Mouse (Mus musculus): Measurements from ENCODE around the gene Fdx1l. TPM values are rescaled to one million over a fixed set of nuclear protein-coding genes. Genes with fewer than 3 reads are reported as not detected.

Fdx1l gene
- 70.1 and 70.5 TPM in 2 replicates for polyA plus RNA-seq (2015; fragmentation: Nextera tagmentation; extraction: Ambion mirVana)

DNA sequence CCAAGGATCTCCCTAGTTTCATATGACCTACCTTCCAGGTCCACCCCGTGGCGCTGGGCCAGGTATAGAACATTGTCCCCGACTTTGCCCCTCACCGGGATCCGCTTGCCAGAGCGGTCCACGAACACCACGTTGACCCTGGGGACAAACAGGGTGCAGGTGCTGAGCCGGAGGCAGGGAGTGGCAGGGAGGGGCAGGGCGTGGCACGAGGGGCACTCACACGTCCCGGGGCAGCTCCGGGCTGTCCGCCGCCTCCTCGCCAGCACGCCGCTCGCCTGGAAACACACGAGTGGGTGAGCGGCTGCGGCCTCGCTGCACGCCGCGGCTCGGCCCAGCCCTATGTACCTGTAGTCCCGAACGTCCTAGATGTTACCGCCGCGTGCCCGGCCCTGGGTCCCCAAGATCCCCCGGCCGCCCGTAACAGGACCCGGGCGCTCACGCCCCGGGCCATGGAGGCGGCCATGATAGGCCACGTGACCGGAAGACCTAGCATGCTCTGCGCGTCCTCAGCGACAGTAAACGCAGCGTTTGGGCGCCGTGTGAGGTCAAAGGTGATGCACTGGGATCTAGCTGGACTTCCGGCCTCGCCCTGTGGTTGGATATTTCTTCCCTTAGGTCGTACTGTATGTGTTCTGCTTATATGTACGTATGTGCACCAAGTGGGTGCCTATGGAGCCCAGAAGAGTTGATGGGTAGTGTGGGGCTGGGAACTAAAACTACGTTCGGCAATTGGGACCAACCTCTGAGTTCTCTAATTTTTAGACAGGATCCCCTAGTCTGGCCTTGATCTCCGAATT, at the start of gene Fdx1l, which contains the start of gene Gm49373:
Gene Fdx1l, minus strand, starts transcription at position 571 of the 797 bp plus-strand sequence.
Gene Gm49373, minus strand, starts transcription at position 53 of the 797 bp plus-strand sequence.
- Histone ChIP-seq H3K4me3 (peak within 1 kb of the TSS; percentile 75), H3K9me3 (no peaks in the 10 kb centered on the region), H3K4me2 (peak within 1 kb of the TSS; percentile 84), H3K9ac (peak within 1 kb of the TSS; percentile 73), H3K27ac (peak within 1 kb of the TSS; percentile 65), H3K36me3 (replicated peaks) (peaks cover 19% of the 10 kb centered on the region), H3K4me1 (peaks cover 22% of the 10 kb centered on the region), H3K27me3 (replicated peaks) (no peaks in the 10 kb centered on the region)
- 3% methylated on average over 58 of the region's 58 CpGs for WGBS
- peak; percentile 95 for ATAC-seq (replicated peaks)

DNA sequence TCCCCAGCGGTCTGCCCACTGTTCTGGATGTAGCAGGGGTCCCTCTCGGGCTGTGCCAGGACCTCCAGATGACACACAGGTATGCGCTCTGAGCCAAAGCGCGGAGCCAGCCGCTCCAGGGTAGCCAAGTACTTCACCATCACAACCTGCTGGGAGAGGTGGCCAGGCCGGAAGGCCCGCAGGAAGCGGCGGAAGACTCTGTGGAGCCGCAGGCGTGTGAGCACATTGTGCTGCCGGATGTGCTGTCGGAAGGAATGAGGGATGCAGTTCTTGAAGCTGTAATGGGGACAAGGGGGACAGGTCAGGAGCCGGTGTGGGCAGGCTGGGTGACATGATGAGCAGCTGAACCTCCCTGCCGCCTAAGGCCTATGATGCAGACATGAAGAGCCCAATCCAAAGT, 48.1 kb upstream of the Fdx1l start:
- H3K27me3 ChIP-seq (replicated peaks) = no peaks in the 10 kb centered on the region
- WGBS = 90% methylated on average over 16 of the region's 16 CpGs
- no peaks in the 10 kb centered on the region for H3K4me1 ChIP-seq
- no peak overlapping the region for H3K4me3 ChIP-seq
- no peak for ATAC-seq (replicated peaks)
- no peak overlapping the region for H3K9ac ChIP-seq
- no peaks in the 10 kb centered on the region for H3K9me3 ChIP-seq
- H3K4me2 ChIP-seq = no peak overlapping the region
- H3K27ac ChIP-seq = no peak overlapping the region
- peaks cover 20% of the 10 kb centered on the region for H3K36me3 ChIP-seq (replicated peaks)

DNA sequence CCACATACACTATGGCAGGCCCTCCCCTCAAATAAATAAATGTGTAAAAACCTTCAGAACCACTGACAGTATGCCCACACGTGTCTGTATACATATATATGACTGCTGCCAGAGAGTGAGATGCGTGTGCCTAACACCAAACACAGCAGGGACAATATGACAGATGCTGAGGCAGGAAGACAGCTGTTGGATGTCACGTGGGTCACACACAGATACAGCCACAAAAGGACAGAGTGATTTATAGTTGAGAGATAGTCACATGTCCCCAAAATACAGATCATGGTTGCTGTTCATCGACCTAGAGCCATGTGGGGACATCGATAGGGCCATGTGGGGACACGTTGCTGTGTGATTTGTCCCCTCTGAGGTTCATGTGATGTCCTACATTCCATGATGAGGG, 43.7 kb upstream of the Fdx1l start:
- H3K4me2 ChIP-seq = no peak overlapping the region
- 0 out of 2 replicates have a peak, but pooled peaks cover 7% of the 10 kb centered on the region for H3K36me3 ChIP-seq (replicated peaks)
- no peak overlapping the region for H3K9ac ChIP-seq
- no peak overlapping the region for H3K27ac ChIP-seq
- H3K27me3 ChIP-seq (replicated peaks) = no peaks in the 10 kb centered on the region
- no peak for ATAC-seq (replicated peaks)
- no peaks in the 10 kb centered on the region for H3K9me3 ChIP-seq
- H3K4me3 ChIP-seq = no peak overlapping the region
- no peaks in the 10 kb centered on the region for H3K4me1 ChIP-seq
- WGBS = 85% methylated on average over 6 of the region's 6 CpGs

DNA sequence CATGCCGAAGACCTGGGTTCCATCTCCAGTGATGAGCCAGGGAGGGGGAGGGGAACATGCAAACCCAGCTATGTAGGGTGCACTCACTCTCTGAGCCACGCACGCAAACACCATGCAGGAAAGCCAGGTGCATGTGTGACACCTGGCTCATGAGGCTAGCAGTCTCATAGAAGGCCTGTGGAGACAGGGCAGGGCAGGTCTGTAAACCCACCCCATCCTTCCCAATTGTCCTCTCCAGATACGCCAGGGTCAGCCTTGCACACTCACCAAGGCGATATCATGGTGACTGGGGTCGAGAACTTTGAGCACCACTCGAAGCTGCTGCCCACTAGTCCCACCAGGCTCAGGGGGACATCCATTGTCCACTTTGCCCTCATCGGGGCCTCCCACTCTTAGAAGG, 41.7 kb upstream of the Fdx1l start:
- no peak overlapping the region for H3K4me2 ChIP-seq
- no peak overlapping the region for H3K27ac ChIP-seq
- no peaks in the 10 kb centered on the region for H3K27me3 ChIP-seq (replicated peaks)
- no peak for ATAC-seq (replicated peaks)
- no peaks in the 10 kb centered on the region for H3K9me3 ChIP-seq
- H3K4me3 ChIP-seq = no peak overlapping the region
- no peak overlapping the region for H3K9ac ChIP-seq
- H3K4me1 ChIP-seq = no peaks in the 10 kb centered on the region
- no peaks in the 10 kb centered on the region for H3K36me3 ChIP-seq (replicated peaks)
- 89% methylated on average over 8 of the region's 8 CpGs for WGBS

DNA sequence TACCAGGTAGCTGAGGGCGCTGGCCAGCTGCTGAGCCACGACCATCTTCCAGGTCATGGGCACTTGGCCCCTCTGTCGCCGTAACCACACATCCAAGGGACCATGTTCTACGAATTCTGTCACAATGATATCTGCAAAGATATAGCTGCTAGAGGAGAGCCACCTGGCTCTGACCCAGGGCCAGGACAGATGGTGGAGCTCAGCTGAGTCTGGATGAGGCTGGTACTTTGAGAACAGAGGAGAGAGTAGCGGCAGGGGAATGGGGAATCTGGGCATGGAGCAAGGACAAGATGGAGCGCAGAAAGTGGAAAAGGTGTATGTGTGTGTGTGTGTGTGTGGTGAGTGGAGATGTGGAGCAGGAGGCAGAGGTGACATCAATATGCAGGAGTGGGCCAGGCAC, 40.8 kb upstream of the Fdx1l start:
- Histone ChIP-seq H3K27me3 (replicated peaks) (no peaks in the 10 kb centered on the region), H3K9ac (no peak overlapping the region), H3K27ac (no peak overlapping the region), H3K4me3 (no peak overlapping the region), H3K4me2 (no peak overlapping the region), H3K4me1 (no peaks in the 10 kb centered on the region), H3K9me3 (no peaks in the 10 kb centered on the region), H3K36me3 (replicated peaks) (no peaks in the 10 kb centered on the region)
- WGBS = 95% methylated on average over 7 of the region's 7 CpGs
- ATAC-seq (replicated peaks) = no peak

DNA sequence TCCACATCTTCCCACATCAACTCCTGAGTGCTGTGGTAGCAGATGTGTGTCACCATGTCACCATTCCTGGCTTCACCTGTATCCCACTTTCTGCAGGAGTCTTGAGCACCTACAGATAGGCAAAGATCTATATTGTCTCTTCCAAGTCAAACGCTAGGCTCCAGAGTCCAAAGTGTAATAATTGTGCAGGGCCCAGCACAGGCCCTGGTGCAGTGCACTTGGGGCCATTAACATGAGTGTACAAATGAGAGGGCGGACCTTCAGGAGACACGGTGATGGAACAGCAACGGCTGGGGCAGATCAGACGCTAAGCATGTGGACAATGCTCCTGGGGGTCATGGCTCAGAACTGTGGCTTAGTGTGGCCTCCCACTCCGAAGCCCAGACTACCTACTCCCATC, 40.3 kb upstream of the Fdx1l start:
- Histone ChIP-seq H3K4me3 (no peak overlapping the region), H3K27ac (no peak overlapping the region), H3K4me1 (no peaks in the 10 kb centered on the region), H3K27me3 (replicated peaks) (no peaks in the 10 kb centered on the region), H3K4me2 (no peak overlapping the region), H3K36me3 (replicated peaks) (no peaks in the 10 kb centered on the region), H3K9me3 (no peaks in the 10 kb centered on the region), H3K9ac (no peak overlapping the region)
- 92% methylated on average over 6 of the region's 6 CpGs for WGBS
- no peak for ATAC-seq (replicated peaks)

DNA sequence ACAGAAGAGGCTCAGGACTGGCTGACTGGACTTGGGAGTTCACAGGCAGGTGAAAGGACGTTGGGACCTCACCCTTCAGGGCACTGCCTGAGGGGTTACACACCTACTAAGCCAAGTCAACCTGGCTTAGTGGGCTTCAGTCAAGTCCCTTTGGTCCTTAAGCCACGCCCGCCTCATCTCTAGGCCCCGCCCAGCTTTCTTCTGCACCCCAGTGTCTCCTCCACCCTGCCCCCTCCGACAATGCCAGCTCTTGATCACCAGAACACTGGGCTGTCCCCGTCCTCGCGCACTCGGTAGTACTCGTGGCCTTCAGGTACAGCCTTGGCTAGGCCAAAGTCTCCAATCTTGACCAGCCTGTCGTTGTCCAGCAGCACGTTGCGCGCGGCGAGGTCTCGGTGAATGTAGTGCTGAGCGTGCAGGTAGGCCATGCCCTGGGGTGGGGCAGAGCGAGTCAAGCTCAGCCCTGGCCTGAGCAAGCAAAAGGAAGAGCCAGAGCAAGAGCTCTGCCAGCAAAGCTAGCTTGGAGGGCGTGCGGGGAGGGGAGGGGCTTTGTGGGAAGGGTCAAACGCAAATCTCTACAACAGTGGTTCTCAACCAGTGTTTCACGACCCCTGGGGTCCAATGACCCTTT, 34.3 kb upstream of the Fdx1l start:
- H3K4me2 ChIP-seq = no peak overlapping the region
- H3K27ac ChIP-seq = no peak overlapping the region
- no peaks in the 10 kb centered on the region for H3K27me3 ChIP-seq (replicated peaks)
- H3K36me3 ChIP-seq (replicated peaks) = no peaks in the 10 kb centered on the region
- H3K9ac ChIP-seq = no peak overlapping the region
- H3K9me3 ChIP-seq = no peaks in the 10 kb centered on the region
- ATAC-seq (replicated peaks) = no peak
- no peak overlapping the region for H3K4me3 ChIP-seq
- no peaks in the 10 kb centered on the region for H3K4me1 ChIP-seq
- WGBS = 43% methylated on average over 23 of the region's 23 CpGs

DNA sequence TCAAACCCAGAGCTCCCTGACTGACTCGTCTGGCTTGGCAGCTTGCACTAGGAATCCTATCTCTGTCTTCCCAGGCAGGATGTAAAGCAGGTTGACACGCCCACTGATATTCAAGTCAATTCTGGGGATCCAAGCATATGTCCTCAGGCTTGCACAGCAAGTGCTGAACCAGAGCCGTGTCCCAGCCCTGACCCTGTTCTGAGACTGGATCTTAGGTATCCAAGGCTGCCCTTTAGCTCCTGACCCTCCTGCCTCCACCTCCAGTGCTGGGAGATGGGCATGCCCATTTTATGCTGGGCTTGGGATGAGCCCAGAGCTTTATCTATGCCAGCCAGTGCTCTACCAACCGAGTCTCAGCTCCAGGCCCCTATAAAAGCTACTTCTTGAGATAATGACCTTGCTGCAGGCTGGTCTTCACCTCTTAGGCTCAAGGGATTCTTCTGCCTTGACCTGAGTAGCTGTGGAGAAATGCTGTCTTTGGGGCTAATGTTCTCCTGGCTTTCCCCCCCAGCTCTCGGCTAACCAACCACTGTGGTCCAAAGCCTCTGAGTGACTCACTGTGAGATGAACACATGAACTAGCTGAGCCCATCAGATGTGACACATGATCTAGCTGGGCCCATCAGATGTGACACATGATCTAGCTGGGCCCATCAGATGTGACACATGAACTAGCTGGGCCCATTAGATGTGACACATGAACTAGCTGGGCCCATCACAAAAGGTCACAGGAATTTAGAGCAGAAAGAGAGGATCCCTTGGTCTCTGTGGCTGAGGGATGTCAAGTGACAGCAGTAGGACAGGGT, 32.5 kb upstream of the Fdx1l start:
- no peaks in the 10 kb centered on the region for H3K9me3 ChIP-seq
- no peaks in the 10 kb centered on the region for H3K36me3 ChIP-seq (replicated peaks)
- H3K9ac ChIP-seq = no peak overlapping the region
- H3K4me2 ChIP-seq = no peak overlapping the region
- no peak overlapping the region for H3K27ac ChIP-seq
- no peaks in the 10 kb centered on the region for H3K4me1 ChIP-seq
- no peaks in the 10 kb centered on the region for H3K27me3 ChIP-seq (replicated peaks)
- ATAC-seq (replicated peaks) = no peak
- 77% methylated on average over 5 of the region's 5 CpGs for WGBS
- no peak overlapping the region for H3K4me3 ChIP-seq

DNA sequence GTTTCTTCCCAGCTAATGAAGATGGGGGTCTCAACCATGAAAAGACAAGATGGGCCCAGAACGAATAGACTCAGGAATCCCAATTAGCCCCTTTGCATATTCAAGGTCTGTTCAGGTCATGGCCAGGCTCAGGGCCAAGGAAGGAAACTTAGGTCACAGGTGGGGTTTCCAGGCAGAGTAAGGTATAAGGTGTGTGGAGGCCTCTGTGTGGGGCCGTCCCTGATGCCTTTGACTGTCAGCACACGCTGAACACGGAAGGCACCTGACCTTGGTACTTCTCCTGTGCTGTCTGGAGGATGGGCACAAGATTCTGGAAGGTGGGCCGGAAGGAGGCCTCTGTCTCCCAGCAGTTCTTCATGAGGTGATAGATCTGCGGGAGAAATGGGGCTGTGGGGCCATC, 31.4 kb upstream of the Fdx1l start:
- no peaks in the 10 kb centered on the region for H3K9me3 ChIP-seq
- 93% methylated on average over 6 of the region's 6 CpGs for WGBS
- H3K27ac ChIP-seq = no peak overlapping the region
- H3K27me3 ChIP-seq (replicated peaks) = no peaks in the 10 kb centered on the region
- no peak overlapping the region for H3K4me2 ChIP-seq
- H3K4me1 ChIP-seq = no peaks in the 10 kb centered on the region
- no peaks in the 10 kb centered on the region for H3K36me3 ChIP-seq (replicated peaks)
- H3K9ac ChIP-seq = no peak overlapping the region
- no peak for ATAC-seq (replicated peaks)
- H3K4me3 ChIP-seq = no peak overlapping the region

DNA sequence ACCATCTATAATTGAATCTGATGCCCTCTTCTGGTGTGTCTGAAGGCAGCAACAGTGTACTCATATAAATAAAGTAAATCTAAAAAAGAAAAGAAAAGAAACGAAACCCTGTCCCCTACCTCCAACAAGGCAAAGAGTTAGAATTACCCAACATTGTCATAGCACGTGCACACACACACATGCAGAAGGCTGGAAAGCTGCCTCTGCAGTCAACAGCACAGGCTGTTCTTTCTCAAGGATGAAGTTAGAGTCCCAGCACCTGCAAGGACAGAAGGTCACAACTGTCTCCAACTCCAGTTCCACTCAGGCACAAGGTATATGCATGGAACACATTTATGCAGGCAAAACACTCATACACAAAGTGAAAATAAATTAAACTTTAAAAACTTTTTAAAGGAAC, 28.7 kb upstream of the Fdx1l start:
- Histone ChIP-seq H3K4me3 (no peak overlapping the region), H3K9me3 (no peaks in the 10 kb centered on the region), H3K4me1 (no peaks in the 10 kb centered on the region), H3K9ac (no peak overlapping the region), H3K4me2 (no peak overlapping the region), H3K27ac (no peak overlapping the region), H3K36me3 (replicated peaks) (no peaks in the 10 kb centered on the region), H3K27me3 (replicated peaks) (no peaks in the 10 kb centered on the region)
- WGBS = 90% methylated on average over 2 of the region's 2 CpGs
- no peak for ATAC-seq (replicated peaks)

DNA sequence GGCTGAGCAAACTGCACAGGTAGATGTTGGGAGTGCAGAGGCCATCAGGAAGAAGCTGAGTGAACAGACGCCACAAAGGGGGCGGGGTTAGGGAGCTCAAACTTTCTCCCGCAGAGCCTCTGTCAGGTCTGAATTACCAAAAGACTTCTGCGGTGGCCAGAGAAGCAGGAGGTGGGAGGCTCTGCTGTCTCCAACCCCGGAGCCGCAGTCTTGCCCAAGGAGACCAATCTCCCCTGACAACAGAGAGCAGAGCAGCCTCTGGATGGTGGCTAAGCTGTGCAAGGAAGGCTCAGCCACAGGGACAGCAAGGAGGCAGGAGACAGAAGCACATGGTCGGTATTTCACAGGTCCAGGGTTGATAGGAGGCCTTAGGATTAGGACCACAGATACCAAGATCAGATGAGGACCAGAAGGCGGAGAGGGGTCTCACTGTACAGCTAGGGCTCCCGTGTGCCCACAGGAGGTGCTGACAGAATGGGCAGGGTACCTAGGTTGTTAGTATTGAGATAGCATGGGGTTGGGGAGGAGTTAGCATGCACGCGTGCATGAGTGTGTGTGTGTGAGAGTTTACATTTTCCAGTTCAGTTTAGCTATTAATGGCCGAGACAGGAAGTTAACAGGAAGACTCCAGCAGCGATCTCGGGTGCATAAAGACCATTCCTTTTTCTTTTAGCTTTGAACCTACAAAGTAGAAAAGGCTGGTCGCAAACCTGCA, 27.2 kb upstream of the Fdx1l start:
- Histone ChIP-seq H3K4me2 (no peak overlapping the region), H3K9ac (no peak overlapping the region)
- no peak for ATAC-seq (replicated peaks)

DNA sequence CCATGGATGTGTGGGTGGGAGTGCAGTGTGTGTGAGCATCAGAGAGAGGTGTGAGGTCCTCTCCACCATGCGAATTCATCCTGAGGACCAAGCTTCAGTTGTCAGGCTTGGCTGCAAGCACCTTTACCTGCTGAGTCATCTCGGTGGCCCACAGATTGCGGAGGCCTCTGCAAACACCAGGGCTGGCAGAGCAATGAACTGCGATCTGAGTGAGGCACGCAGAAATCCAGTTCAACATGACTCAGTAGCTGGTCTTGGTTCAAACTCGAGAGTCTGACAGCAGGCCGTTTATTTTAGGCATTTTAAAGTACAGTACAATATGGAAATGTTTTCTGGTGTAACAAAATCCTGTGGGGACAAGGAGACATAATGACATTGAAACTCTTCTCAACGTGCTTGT, 24.4 kb upstream of the Fdx1l start:
- Histone ChIP-seq H3K9me3 (no peaks in the 10 kb centered on the region), H3K4me2 (no peak overlapping the region), H3K9ac (no peak overlapping the region), H3K4me3 (no peak overlapping the region), H3K27ac (no peak overlapping the region), H3K27me3 (replicated peaks) (no peaks in the 10 kb centered on the region), H3K4me1 (no peaks in the 10 kb centered on the region), H3K36me3 (replicated peaks) (no peaks in the 10 kb centered on the region)
- ATAC-seq (replicated peaks) = no peak
- WGBS = 86% methylated on average over 8 of the region's 8 CpGs

More for the DNA sequence above, 27.2 kb upstream of the Fdx1l start:
- Histone ChIP-seq H3K27ac (no peak overlapping the region), H3K4me1 (no peaks in the 10 kb centered on the region), H3K27me3 (replicated peaks) (no peaks in the 10 kb centered on the region), H3K9me3 (no peaks in the 10 kb centered on the region), H3K36me3 (replicated peaks) (no peaks in the 10 kb centered on the region), H3K4me3 (no peak overlapping the region)
- 37% methylated on average over 15 of the region's 15 CpGs for WGBS
